Mouse (Mus musculus): Measurements from ENCODE around the gene Dhfr.

DNA sequence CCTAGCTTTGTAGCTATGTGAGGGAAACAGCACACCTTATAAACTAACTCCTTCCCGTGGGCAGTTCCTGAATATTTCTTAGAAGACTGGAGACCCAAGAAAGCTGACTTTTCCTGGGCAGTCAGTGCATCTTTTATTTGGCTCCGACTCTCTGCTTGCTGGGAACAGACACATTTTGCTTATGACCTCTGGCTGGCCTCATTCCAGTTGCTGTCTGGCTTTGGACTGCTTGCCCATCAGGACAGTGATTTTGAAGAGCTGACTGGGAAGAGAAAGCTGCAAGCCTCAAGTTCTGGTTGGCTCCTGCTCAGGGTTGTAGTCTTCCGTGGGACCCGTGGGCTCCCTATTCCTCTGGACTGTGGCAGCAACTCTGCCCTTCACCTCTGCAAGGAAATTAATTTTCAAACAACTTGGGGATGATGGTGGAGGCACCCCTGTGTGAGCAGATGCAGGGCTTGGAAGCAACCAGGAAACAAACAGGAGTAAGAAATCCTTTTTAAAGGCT, 72.9 kb downstream of the Dhfr start:
- no peak for TF ChIP-seq TAL1 (conservative IDR thresholded peaks at IDR 0.05; ENCODE audit: low read depth, low read length)
- TF ChIP-seq CTCF (IDR thresholded peaks at IDR 0.05; ENCODE audit: low read depth, low read length), result no peak
- TF ChIP-seq GATA1 (IDR thresholded peaks at IDR 0.05; ENCODE audit: borderline replicate concordance, low read length), result no peak
- TF ChIP-seq GATA2 (IDR thresholded peaks at IDR 0.05; ENCODE audit: borderline replicate concordance, low read depth, low read length), result no peak

All from G1E (cell line).